Mouse (Mus musculus) T-cell, adult 2 months (primary cell): ENCODE measurements around the gene Wscd1.

Experiments
- DNase-seq: peaks from one replicate; pipeline ENCODE4 v3.0.0; 2022; ENCODE audit warnings: low spot score

Wscd1 gene

DNA sequence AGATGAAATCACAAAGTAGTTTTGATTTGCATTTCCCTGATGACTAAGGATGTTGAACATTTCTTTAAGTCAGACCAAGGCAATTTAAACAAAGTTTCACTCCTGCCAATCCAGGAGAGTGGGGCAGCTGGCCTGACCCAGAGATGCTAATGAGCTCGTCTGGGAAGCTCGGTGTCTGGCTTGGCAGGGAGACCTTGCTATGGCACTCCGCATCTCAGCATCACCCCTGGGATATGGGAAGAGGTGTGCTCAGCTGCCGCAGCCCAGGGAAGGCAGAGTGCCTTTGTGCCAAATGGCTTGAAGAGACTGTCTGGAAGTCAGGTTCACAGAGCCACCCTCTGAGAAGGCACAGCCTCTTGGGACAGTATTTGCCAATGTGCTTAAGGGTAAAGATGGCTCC, 75.3 kb downstream of the Wscd1 start:
- no peak for DNase-seq
